Mouse (Mus musculus) erythroblast, adult 5-6 weeks (primary cell): ENCODE measurements around the gene Nmb. TPM values are rescaled to one million over a fixed set of nuclear protein-coding genes. Genes with fewer than 3 reads are reported as not detected.

Experiments
- ATAC-seq: replicated peaks from 2 replicates; pipeline ENCODE4 v1.8.0; 2016; ENCODE audit warnings: moderate number of reproducible peaks, mild to moderate bottlenecking, moderate TSS enrichment, inconsistent platforms; ENCODE audit not compliant: poor library complexity, low FRiP score, severe bottlenecking
- total RNA-seq, 2 experiments: library from RNA; stranded (forward) in 1 of 2; stranded (reverse) in 1 of 2; fragments of 150-400 nt in 1 of 2; fragments of 200-764, 138-1000 nt in 1 of 2; gene quantifications; 2 replicates each; pipeline versions ENCODE4 v1.2.3 to v1.2.4; 2015 to 2017; ENCODE audit warnings: low replicate concordance in 2 of 2

The Nmb gene
- total RNA-seq, 2 experiments from 2014 or later, result 7.9 TPM; not detected in 1

DNA sequence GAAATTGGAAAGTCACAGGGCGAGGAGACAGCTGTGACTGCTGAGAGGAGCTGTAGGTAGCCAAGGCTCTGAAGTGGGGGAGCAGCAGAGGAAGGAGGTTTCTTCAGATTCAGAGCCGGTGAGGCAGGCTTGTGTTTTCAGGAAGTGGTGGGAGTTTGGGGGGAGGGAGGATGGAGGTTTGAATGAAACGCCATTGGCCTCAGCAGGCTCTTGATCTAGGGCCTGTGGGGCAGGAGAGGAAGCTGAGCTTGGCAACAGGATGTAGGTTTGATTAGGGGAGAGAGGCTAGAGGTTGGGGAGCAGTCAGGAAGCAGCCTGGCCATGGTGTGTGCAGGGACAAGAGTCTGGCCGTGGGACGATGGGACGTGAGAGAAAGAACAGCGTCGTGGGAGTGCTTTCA is 40.0 kb downstream of the Nmb start:
- no peak for ATAC-seq

DNA sequence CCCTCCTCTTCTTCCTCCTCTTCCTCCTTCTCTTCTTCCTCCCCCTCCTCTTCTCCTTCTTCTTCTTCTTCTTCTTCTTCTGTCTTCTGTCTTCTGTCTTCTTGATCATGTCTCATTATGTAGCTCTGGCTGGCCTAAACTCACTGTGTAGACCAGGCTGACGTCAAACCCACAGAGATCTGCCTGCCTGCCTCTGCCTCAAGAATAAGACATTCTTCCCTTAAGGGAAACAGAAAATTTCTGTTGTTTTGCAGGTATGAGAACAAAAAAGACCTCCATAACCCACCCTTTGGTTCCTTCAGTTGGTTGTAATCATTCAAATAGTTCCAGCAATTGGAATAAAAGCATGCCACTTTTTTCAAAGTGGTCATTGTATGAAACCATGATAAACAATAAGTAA is 40.7 kb downstream of the Nmb start:
- no peak for ATAC-seq

DNA sequence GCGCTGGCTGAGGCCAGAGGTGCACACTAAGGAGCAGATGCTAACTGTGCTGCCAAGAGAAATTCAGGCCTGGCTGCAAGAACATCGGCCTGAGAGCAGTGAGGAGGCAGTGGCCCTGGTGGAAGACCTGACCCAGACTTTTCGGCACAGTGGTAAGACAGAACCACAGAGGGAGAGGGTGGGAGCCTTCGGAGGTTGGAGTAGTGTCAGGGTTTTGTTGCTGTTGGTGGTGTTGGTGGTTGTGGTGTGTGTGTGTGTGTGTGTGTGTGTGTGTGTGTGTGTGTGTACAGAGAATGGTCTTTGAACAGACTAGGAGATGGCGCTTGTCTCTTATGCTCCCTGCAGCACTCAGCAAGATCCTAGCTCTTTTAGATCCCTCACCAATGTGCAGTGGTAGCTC is 41.4 kb downstream of the Nmb start:
- ATAC-seq, result no peak

DNA sequence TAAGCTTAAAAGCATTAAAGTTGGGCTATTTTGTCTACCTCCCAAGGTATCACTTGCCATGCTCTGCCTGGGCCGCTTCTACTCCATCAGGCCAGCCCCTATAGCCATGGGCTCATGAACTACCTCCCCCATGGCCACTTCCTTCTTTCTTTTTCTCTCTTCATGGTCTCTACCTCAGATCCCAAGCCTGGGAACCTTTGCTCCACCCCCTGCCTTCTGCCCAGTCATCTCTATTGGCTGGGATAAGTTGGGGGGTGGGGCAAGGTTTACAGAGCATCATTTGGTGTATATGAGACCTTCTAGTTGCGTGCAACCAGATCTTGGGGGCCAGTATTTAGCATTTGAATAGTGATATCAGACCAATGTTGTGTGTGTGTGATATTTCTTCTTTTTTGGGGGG is 42.4 kb downstream of the Nmb start:
- no peak for ATAC-seq

DNA sequence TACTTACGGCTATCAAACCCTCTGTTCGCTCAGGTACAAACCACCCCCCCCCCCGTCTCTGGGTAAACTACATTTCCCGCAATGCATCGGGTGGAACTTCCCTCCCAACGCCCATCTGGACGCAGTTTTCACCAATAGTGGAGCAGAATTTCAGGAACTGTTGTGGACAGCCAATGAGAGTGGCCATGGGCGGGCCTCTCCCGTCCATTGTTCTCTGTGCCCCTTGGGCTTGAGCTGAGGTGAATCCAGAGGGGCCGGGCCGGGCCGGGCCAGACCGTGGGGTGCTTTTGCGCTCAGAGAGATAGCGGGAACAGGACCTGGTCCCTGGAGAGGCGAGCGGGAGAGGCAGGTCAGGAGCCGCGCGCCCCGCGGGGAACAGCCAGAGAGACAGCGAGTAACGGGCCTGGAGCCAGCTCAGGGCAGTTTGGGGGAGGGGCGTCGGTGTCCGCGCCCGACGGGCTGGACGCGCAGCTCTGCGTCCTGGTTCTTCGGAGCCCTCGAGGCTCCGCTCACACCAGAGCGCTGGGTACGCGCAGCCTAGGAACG is 44.1 kb downstream of the Nmb start, which contains the start of gene Zscan2:
Gene Zscan2, plus strand, starts transcription at position 192 of the 546 bp plus-strand sequence.
- ATAC-seq, result peak; percentile 87

DNA sequence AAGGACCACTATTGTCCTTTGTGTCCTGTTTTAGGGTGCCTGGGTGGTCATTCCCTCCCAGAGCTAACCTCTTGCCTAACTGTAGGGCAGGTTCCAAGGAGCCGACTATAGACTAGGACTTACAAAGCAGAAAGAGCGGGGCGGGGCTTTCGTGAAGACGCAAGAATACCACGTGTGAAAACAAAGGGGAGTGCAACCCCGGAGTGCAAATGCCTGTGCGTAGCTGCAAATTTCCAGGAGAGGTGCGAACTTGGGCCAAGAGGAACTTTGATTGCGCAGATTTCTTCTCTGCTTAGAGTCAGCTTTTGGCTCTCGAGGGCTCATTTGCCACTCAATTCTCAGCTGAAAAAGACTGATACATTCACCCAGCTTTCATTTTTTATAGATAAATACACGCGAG is 44.6 kb downstream of the Nmb start:
- no peak for ATAC-seq

DNA sequence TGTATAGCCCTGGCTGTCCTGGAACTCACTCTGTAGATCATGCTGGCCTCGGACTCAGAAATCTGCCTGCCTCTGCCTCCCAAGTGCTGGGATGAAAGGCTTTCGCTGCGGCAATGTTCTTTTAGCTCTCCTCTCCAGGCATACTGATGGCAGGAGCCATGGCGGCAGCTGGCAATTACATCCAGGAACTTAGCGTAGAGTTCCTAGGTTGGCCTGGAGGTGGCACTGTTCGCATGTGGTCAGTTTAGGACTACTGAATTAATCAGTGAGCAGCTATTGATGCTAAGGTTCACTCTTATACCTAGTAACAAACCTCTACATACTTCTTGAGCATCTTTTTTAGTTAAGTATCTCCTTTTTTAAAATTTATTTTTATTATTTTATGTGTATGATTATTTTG is 47.7 kb downstream of the Nmb start:
- ATAC-seq, result peak; percentile 72

DNA sequence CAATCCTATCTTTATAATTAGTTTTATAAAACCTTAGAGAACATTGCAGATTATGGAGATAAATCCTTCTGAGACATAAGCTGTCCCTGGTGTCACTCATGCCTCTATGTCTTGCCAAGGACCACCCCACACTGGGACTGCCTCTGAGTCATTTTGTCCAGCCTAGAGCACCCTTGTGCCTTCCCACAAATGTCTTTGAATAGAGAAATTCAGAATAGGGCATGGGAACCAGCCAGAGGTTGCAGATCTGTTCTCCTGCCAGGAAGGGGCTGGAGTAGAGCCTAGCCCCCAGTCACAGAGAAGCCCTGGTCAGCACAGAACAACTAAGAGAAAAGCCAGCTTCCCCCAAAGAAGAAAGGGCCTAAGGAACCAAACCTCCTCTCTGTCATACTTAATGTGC is 49.6 kb downstream of the Nmb start:
- no peak for ATAC-seq

DNA sequence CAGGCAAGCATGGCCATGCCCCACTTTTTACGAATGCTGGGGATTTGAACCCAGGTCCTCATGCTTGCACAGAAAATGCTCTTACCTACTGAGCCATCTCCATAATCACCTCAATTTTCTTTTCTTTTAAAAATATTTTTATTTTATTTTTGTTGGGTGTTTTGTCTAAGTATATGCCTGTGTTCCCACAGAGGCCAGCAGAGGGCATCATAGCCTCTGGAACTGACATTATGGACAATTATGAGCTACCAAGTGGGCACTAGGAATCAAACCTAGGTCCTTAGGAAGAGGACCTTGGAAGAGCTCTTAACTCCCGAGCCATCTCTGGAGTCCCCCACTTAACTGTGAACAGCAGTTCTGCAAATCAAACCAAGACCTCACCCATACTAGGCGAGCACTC is 51.7 kb downstream of the Nmb start:
- ATAC-seq, result no peak

Other genes starting within 250 kb of the Nmb start
- gene Crtc3, start 216.2 kb downstream of the Nmb start, total RNA-seq (2015; ENCODE audit: low replicate concordance), result 1.5 and 2.1 TPM in 2 replicates
- gene Crtc3, start 216.2 kb downstream of the Nmb start, total RNA-seq (2017; ENCODE audit: low replicate concordance), result 3.6 and 11.8 TPM in 2 replicates
- 41.8 and 71.3 TPM in 2 replicates for gene Iqgap1, start 79.1 kb downstream of the Nmb start, total RNA-seq (2015; ENCODE audit: low replicate concordance)
- gene Iqgap1, start 79.1 kb downstream of the Nmb start, total RNA-seq (2017; ENCODE audit: low replicate concordance), result 33.5 and 38.6 TPM in 2 replicates
- 0.58 and 0.63 TPM in 2 replicates for gene Zscan2, start 44.2 kb downstream of the Nmb start, total RNA-seq (2015; ENCODE audit: low replicate concordance)
- 2.7 TPM in 1 of 2 replicates, not detected in the other for gene Zscan2, start 44.2 kb downstream of the Nmb start, total RNA-seq (2017; ENCODE audit: low replicate concordance)
- gene Wdr73, start 3.8 kb downstream of the Nmb start, total RNA-seq (2015; ENCODE audit: low replicate concordance), result 6.7 and 9.0 TPM in 2 replicates
- gene Wdr73, start 3.8 kb downstream of the Nmb start, total RNA-seq (2017; ENCODE audit: low replicate concordance), result 3.2 and 10.3 TPM in 2 replicates
- gene Sec11a, start 42.7 kb upstream of the Nmb start, total RNA-seq (2015; ENCODE audit: low replicate concordance), result 65.3 and 70.2 TPM in 2 replicates
- 65.7 and 80.3 TPM in 2 replicates for gene Sec11a, start 42.7 kb upstream of the Nmb start, total RNA-seq (2017; ENCODE audit: low replicate concordance)
- 9.4 and 10.4 TPM in 2 replicates for gene Zfp592, start 88.6 kb upstream of the Nmb start, total RNA-seq (2015; ENCODE audit: low replicate concordance)
- 13.8 and 17.7 TPM in 2 replicates for gene Zfp592, start 88.6 kb upstream of the Nmb start, total RNA-seq (2017; ENCODE audit: low replicate concordance)
- gene Alpk3, start 152.5 kb upstream of the Nmb start, total RNA-seq (2015; ENCODE audit: low replicate concordance), result not detected in 2 replicates
- 0.14 TPM in 1 of 2 replicates, not detected in the other for gene Alpk3, start 152.5 kb upstream of the Nmb start, total RNA-seq (2017; ENCODE audit: low replicate concordance)
- 0.84 TPM in 1 of 2 replicates, not detected in the other for gene Slc28a1, start 209.7 kb upstream of the Nmb start, total RNA-seq (2015; ENCODE audit: low replicate concordance)
- gene Slc28a1, start 209.7 kb upstream of the Nmb start, total RNA-seq (2017; ENCODE audit: low replicate concordance), result 0.26 TPM in 1 of 2 replicates, not detected in the other